Mouse (Mus musculus) adrenal gland, adult 8-10 months (tissue): ENCODE results near the gene Dmrtc1b. TPM values are rescaled to one million over a fixed set of nuclear protein-coding genes. Genes with fewer than 3 reads are reported as not detected.
"Not testable (repeated sequence)": the region's sequence is repeated elsewhere in the genome, so short reads cannot be mapped to it uniquely, and the experiment has no call there.

Experiments used
- DNase-seq: peaks from one replicate; pipeline ENCODE4 v3.0.0; 2022
- total RNA-seq, 4 experiments: library from RNA; stranded (reverse); gene quantifications; 2 replicates each; pipeline ENCODE4 v1.2.4; 2022

Dmrtc1b gene
- total RNA-seq, result not detected

DNA sequence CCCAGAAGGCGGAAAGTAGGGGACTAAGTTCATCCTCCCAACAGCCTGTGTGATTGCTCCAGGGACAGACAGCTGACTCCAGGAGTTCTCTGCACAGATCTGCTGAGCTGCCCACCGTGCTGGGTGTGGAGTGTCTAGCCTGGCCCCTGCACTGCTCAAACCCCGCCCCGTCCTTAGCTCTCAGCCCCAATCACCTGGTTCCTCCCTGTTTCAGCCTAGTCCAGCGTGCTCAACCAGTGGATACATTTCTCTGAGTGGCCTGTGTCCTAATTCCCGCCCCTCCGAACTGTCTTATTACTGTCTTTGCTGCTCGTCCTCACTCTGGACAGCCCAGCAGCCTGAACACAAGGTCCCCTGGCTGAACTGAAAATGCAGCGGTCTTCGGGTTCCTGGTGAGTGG is at the start of gene Dmrtc1b, which contains the start of gene Gm9112:
TSS of gene Dmrtc1b (plus strand) at position 331 of the 400 bp plus-strand sequence.
TSS of gene Gm9112 (minus strand) at position 101 of the 400 bp plus-strand sequence.
- DNase-seq, result not testable (repeated sequence)

DNA sequence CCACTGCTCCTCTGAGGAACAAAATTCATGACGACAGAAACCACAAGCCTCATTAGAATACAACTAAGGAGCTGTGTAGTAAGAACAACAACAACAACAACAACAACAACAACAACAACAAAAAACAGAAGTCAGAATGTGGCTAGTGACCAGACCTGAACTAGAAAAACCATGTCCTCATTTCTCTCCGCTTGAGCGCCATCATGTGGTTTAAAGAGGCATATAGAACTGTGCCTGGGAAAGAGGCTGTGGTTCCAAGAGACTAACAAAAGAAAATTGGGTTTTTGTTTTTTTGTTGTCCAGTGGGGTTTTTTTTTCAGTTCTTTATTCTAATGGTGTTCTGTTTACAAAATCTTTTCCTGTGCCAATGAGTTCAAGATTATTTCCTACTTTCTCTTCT is 47.0 kb upstream of the Dmrtc1b start:
- no peak for DNase-seq

DNA sequence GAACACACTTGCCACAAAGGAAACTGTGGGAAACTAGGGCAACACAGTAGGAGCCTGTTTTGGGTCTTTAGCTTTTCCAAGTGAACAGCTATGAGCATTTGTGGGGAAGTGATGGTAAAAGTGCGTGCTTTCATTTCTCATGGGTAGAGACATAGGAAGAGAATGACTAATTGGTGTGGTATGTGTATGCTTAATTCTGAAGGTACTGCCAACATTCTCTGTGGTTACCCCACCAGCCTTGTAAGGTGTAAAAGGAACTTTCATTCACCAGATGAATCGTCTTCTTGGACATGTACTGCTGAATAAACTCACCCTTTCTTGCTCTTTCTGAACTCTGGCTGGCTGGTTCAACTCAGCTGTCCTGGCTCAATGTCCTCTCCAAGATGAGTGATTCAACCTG is 41.0 kb upstream of the Dmrtc1b start:
- DNase-seq, result no peak

DNA sequence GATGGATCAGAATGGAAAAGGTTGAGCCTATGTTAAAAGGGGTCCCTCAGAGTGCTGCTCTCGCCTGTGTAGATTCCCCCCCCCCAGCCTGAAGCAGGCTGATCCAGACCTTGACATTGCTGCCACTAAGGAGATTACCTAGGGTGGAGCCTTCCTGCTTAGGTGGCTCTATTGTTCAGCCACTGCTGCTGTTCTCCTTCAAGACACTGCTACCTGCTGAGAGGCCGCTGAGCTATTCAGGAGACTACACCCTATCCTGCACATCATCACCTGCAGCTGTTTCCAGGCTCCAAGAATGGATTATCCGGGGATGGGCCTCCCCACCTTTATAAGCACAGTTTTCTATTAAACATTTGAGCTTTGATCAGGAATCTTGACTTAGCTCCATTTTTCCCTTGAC is 23.0 kb upstream of the Dmrtc1b start:
- DNase-seq, result not testable (repeated sequence)

DNA sequence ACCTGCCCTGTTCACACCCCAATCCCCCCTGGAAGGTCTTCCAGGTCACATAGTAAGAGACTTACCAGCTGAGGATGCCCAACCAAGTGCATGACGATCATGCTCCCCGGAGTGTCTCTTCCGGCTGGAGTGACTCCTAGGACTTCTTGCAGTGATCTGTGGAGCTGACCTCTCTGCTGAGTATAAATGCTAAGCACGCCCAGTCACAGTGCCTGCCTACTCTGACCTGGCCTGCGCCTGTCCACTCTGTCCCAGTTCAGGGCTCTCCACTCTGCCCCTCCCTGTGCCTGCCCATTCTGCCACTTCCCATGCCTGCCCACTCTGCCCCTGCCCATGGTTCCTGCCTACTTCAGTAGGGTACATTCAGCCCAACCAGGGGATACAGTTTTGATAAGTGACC is 20.8 kb upstream of the Dmrtc1b start, which contains the start of gene Gm3880:
TSS of gene Gm3880 (minus strand) at position 101 of the 400 bp plus-strand sequence.
- not testable (repeated sequence) for DNase-seq

DNA sequence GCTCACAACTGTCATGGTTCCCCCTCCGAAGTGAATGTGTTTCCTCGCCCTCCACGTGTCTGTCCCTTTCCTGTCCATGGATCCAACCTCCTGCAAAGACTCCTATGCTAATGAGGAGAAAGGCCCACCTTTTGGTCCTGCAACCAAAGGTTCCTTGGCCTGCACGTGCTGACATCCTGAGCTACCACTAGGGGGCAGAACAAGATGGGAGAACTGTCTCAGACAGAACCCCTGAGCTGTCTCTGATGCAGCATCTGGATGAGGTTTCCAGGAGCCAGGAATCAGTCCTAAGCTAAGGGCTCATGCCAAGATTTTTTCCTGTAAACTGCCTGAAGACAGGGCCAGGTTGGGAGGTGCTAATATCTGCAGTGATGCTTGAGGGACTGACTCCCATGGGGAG is 18.4 kb upstream of the Dmrtc1b start:
- not testable (repeated sequence) for DNase-seq

DNA sequence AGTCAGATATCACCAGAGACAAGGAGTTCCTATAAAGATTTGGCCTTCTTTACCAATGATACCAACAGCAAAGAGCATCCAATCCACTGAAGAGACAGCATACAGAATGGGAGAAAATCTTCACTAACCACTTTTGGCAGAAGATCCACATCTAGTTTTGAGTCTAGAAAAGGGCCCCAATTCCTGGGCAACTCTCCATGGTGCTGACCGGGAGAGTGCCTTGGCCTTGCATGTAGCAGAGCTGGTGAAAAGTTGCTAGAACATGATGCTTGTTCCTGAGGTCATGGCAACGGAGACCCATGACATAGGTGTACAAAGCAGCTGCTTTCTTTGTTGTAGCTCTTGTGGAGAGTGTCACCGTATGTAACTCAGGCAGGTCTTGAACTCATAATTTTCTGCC is 7.0 kb upstream of the Dmrtc1b start:
- DNase-seq, result not testable (repeated sequence)

DNA sequence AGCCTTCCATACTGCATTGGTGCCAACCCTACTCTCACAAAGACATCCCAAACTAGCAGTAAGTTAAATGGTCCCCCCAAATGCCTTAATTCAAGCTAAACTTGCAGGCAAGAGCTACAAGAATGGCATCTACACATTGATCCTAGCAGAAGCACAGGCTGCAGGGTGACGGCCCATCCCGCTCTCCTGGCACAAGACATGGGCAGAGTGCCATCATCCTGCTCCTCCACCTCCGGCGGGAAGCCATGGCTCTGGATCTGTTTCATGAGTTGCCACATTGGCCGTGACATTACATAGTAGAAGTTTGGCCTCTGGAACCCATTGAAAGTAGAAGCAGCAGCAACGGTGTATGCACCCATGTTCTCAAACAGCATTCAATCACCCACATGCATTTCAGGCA is 16.6 kb downstream of the Dmrtc1b start:
- DNase-seq, result not testable (repeated sequence)

Other genes with a start within 250 kb of the Dmrtc1b start
- gene Hdac8, start 202.5 kb upstream of the Dmrtc1b start, total RNA-seq, result 10 to 100 TPM in 3 of 4 experiments, 1 to 10 TPM in 1; 8.0 to 16.4 (median 13.4) TPM
- gene Phka1, start 63.6 kb upstream of the Dmrtc1b start, total RNA-seq, result 10 to 100 TPM; 14.8 to 22.7 (median 19.0) TPM
- gene Gm3880, start 20.9 kb upstream of the Dmrtc1b start, total RNA-seq, result not detected
- not detected for gene Gm9112, start 230 bp upstream of the Dmrtc1b start, total RNA-seq
- gene Dmrtc1c1, start 95.1 kb downstream of the Dmrtc1b start, total RNA-seq, result not detected
- gene Dmrtc1c2, start 146.8 kb downstream of the Dmrtc1b start, total RNA-seq, result not detected
- gene 1700031F05Rik, start 160.1 kb downstream of the Dmrtc1b start, total RNA-seq, result not detected
- 1 to 10 TPM in 2 of 4 experiments, under 1 TPM in 2; 0.55 to 1.4 (median 1.0) TPM for gene Dmrtc1a, start 200.8 kb downstream of the Dmrtc1b start, total RNA-seq
- gene 1700011M02Rik, start 201.0 kb downstream of the Dmrtc1b start, total RNA-seq, result not detected
- gene 1700018G05Rik, start 220.5 kb downstream of the Dmrtc1b start, total RNA-seq, result under 1 TPM in 1 of 4 experiments, not detected in 3; 0.78 TPM